Mouse (Mus musculus) spleen, adult 2 months (tissue): ENCODE data around the gene Klhl29.

Experiments used
- CTCF ChIP-seq: fragments of 200-500 bp; IDR thresholded peaks from 2 replicates; pipeline ENCODE4 v1.5.1; 2011; ENCODE audit warnings: mild to moderate bottlenecking, inconsistent platforms; ENCODE audit not compliant: insufficient read depth, insufficient read length, insufficient replicate concordance; ENCODE audit errors: extremely low read depth
- POLR2A ChIP-seq: fragments of 200-500 bp; IDR thresholded peaks from 2 replicates; pipeline ENCODE4 v1.6.1; 2011; ENCODE audit warnings: low read depth, low read length, inconsistent platforms

- TF ChIP-seq CTCF = no peak
- no peak for TF ChIP-seq POLR2A
These were observed 108.7 kb downstream of the Klhl29 start for GRCm38 (mm10) chr12:5266773-5267172.
